Mouse (Mus musculus): ENCODE results near the gene Arid3c.

The Arid3c gene

DNA sequence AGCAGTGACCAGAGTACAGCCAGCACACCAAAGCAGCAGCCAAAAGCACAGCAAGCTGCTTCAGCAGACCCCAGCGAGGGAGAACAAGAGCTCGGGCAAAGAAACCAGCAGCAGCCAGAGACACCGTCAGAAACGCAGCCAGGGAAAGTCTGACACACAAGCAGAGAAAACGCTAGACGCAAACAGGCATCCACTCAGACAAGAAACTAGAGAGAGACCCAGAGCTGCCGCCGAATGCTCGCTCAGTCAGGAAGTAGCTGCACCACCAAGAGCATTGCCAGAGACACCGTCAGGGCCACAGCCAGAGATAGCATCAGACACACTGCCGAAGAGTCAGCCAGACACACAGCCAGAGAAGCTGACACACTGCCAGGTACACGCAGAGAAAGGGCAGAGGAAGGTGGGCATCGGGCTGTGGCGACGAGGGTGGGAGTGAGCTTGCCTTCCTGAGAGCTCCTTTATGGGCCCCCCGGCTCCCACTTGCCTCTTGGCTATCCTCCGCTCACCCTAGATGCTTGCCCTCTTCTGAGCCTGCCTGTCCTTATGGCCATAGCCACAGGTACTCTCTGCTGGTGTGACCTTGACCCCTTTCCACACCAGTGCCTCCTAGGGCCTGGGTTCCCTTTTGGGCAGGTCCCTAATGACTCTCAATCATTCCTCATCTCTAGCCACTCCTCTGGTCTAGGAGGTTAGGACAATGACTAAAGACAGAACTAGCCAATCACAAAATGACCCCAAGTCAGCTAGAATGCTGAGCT is 54.5 kb downstream of the Arid3c start:
- DNase-seq: no peak

All from thymus, postnatal 14 days (tissue).